Mouse (Mus musculus) ES-E14 (cell line): ENCODE data around the gene Dhrs7. TPM values are rescaled to one million over a fixed set of nuclear protein-coding genes. Genes with fewer than 3 reads are reported as not detected.

ENCODE experiments used
- DNase-seq: peaks from one replicate; pipeline ENCODE4 v3.0.0-alpha.2; 2013; ENCODE audit warnings: low read depth, low spot score
- H3K27ac ChIP-seq: 2 replicates; pipeline ENCODE4 v1.5.1; 2012; ENCODE audit warnings: low read depth, mild to moderate bottlenecking, low read length, moderate library complexity, mixed read lengths; ENCODE audit not compliant: poor library complexity, insufficient read depth, severe bottlenecking
- H3K36me3 ChIP-seq: 2 replicates; pipeline ENCODE4 v1.6.1; 2012; ENCODE audit warnings: mild to moderate bottlenecking, low read length, moderate library complexity, mixed read lengths; ENCODE audit not compliant: control insufficient read depth, poor library complexity, insufficient read depth, severe bottlenecking
- H3K4me1 ChIP-seq, 2 experiments: fragments of 150-350 bp in 1 of 2; sonication (generic) in 1 of 2; 2 replicates each; pipeline ENCODE4 v1.6.1; 2012; ENCODE audit warnings: low read length in 2 of 2, mild to moderate bottlenecking in 1 of 2, mixed read lengths in 1 of 2; ENCODE audit not compliant: control insufficient read depth in 2 of 2, insufficient read depth in 2 of 2, poor library complexity in 1 of 2
- H3K4me3 ChIP-seq, 2 experiments: fragments of 150-350 bp in 1 of 2; sonication (generic) in 1 of 2; 2 replicates each; pipeline ENCODE4 v1.5.1; 2012; ENCODE audit warnings: low read length in 2 of 2, low read depth in 1 of 2, mild to moderate bottlenecking in 1 of 2, mixed read lengths in 1 of 2; ENCODE audit not compliant: insufficient read depth in 1 of 2, poor library complexity in 1 of 2, severe bottlenecking in 1 of 2
- H3K9ac ChIP-seq: 2 replicates; pipeline ENCODE4 v1.6.1; 2012; ENCODE audit warnings: low read depth, mild to moderate bottlenecking, low read length, mixed read lengths; ENCODE audit not compliant: poor library complexity, insufficient read depth, severe bottlenecking
- H3K9me3 ChIP-seq: fragments of 150-350 bp; sonication (generic); 2 replicates; pipeline ENCODE4 v1.6.1; 2012; ENCODE audit warnings: low read depth, mild to moderate bottlenecking, low read length; ENCODE audit not compliant: control insufficient read depth, insufficient read depth
- CHD2 ChIP-seq: IDR thresholded peaks from 2 replicates; pipeline ENCODE4 v1.6.1; 2014; ENCODE audit warnings: mild to moderate bottlenecking, low read depth, low read length, inconsistent platforms
- HCFC1 ChIP-seq: IDR thresholded peaks from 2 replicates; pipeline ENCODE4 v1.6.1; 2012; ENCODE audit warnings: low read length, inconsistent platforms, borderline replicate concordance; ENCODE audit not compliant: insufficient read depth
- MAFK ChIP-seq: IDR thresholded peaks from 2 replicates; pipeline ENCODE4 v1.6.1; 2014; ENCODE audit warnings: mild to moderate bottlenecking, low read depth, low read length, inconsistent platforms; ENCODE audit not compliant: insufficient read depth
- ZC3H11A ChIP-seq: IDR thresholded peaks from 2 replicates; pipeline ENCODE4 v1.6.1; 2012; ENCODE audit warnings: low read depth, mild to moderate bottlenecking, inconsistent platforms, low read length, borderline replicate concordance
- ZNF384 ChIP-seq: IDR thresholded peaks from 2 replicates; pipeline ENCODE4 v1.6.1; 2012; ENCODE audit warnings: low read depth, low read length, inconsistent platforms
- in situ Hi-C, 2 experiments: fragments of 600-800 bp; cut with MboI; formaldehyde crosslinking; loops; one replicate each; pipeline ENCODE4 v1.15.1; 2025; ENCODE audit warnings: low sequenced_read_pairs in 2 of 2, inconsistent platforms in 1 of 2; ENCODE audit not compliant: unreplicated experiment in 2 of 2
- total RNA-seq: library from RNA; depleted of rRNA; stranded (reverse); fragments of 300-350 nt; gene quantifications from 2 replicates; pipeline ENCODE4 v1.2.3, GENCODE M21; 2012

The Dhrs7 gene
- total RNA-seq, 1 experiment: 11.1 TPM

DNA sequence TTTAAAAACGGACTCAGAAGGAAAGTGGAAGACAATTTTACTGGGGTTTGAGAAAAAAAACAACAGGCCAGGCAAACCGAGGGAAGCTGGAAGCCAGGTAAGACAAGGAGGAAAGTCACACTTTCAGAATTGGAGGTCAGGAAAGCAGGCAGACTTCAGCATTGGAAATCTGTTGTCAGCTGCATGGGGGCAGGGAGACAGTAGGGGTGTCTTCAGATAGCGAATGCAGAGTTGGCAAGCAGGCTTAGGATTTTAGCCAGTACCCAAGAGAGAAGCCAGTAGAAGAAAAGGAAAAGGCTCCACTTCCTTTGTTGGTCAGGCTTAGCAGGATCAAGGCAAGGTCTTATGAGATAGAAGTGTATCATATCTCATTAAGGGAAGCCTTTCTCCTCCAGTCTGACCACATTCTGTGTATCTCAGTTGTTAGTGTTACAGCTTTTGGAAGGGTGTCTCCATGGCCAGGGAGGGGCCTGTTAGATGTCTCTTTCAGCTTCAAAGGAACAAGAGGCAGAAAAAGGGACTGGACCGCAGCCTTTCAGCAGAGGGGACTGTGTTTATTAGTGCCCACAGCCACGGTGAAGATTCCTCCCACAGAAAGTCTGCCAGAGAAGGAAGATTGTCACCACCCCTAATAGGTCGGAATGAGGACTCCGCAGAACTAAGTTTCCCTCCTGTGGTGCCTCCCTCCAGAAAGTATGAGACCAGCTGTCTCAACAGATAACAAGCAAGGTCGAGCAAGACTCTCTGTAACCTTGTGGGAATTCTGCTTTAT lies 18.0 kb upstream of the Dhrs7 start:
- no peak for DNase-seq
- in situ Hi-C loops: no loop called here
- Histone ChIP-seq H3K9me3 (peaks cover 6% of the 10 kb centered on the region; the same call in 1 of the 2 replicates), H3K36me3 (no peaks in the 10 kb centered on the region), H3K9ac (no peak overlapping the region), H3K4me1 (0 out of 4 replicates have a peak, but pooled peaks cover 0 to 3% of the 10 kb centered on the region in 2 experiments), H3K4me3 (no peak overlapping the region), H3K27ac (no peak overlapping the region)
- no peak for TF ChIP-seq HCFC1
- no peak for TF ChIP-seq ZC3H11A
- TF ChIP-seq ZNF384: no peak
- no peak for TF ChIP-seq CHD2
- no peak for TF ChIP-seq MAFK

DNA sequence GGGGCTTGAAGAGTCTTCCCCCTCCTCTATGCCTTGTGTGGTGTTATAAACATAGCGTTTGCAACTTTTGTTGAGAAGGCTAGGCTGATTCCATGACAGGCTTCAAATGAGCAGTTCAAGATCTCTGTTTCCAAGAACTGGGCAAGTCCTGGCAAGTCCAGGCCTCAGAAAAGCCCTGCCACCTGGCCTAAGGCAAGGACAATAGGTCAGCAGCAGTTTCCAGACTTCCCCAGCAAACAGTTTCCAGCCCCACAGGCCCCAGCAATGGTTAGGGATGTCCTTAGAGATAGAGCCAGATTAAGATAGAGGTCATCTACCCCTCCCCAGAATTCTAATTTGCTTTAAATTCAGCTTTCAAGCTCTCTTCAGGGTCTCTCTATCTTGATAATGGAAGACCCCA lies 17.2 kb upstream of the Dhrs7 start:
- TF ChIP-seq MAFK (no peak), ZNF384 (no peak), ZC3H11A (no peak), HCFC1 (no peak), CHD2 (no peak)
- in situ Hi-C loops: no loop called here
- no peak overlapping the region for H3K27ac ChIP-seq

DNA sequence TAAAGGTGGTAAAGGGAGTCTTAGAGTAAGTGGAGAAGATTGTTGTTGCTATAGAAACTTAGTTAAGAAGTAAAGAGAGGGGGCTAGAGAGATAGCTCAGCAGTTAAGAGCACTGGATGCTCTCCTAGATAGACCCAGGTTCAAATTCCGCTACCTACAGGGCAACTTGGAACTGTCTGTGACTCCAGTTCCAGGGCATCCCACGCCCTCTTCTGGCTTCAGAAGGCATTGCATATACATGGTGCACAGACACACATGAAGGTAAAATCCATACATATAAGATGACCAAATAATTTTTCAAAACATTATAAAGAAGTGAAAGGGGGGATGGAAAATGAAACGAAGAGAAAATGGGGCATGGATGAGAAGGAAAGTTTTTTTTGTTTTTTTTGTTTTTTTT lies 14.9 kb upstream of the Dhrs7 start:
- no peak overlapping the region for H3K27ac ChIP-seq
- H3K9me3 ChIP-seq: no peaks in the 10 kb centered on the region
- in situ Hi-C loops: no loop called here
- H3K9ac ChIP-seq: no peak overlapping the region
- no peak for DNase-seq
- no peaks in the 10 kb centered on the region for H3K36me3 ChIP-seq
- no peak for TF ChIP-seq CHD2
- no peak for TF ChIP-seq ZC3H11A
- no peak for TF ChIP-seq HCFC1
- TF ChIP-seq MAFK: no peak
- TF ChIP-seq ZNF384: no peak
- H3K4me3 ChIP-seq: no peak overlapping the region
- 0 out of 4 replicates have a peak, but pooled peaks cover 0 to 3% of the 10 kb centered on the region in 2 experiments for H3K4me1 ChIP-seq

More for the DNA sequence above, 17.2 kb upstream of the Dhrs7 start:
- H3K36me3 ChIP-seq: no peaks in the 10 kb centered on the region
- H3K9ac ChIP-seq: no peak overlapping the region
- DNase-seq: no peak
- no peak overlapping the region for H3K4me3 ChIP-seq
- H3K9me3 ChIP-seq: peaks cover 6% of the 10 kb centered on the region; the same call in 1 of the 2 replicates
- H3K4me1 ChIP-seq: 0 out of 4 replicates have a peak, but pooled peaks cover 0 to 3% of the 10 kb centered on the region in 2 experiments

DNA sequence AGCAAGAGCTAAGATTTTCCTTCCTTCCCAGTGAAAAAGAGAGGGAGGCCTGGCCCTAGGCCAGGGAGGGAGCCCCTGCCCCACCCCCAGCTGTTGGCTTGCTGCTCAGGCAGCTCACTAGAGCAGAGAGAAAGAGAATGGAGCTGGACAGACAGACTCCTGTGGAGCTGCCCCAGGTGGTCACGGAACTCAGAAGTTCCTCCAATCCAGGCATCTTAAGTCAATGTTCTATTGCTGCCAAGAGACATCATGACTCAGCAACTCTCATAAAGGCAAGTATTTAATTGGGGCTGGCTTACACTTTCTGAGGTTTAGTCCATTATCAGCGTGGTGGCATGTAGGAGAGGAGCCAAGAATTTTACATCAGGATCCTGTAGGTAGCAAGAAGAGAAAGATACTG lies 10.1 kb upstream of the Dhrs7 start:
- H3K27ac ChIP-seq: no peak overlapping the region
- in situ Hi-C loops: loop anchor here in 1 of 2 experiments (25.0 kb wide), 1 partner anchor 213 kb away; no protein-coding TSS in a partner anchor

More for the DNA sequence above, 10.1 kb upstream of the Dhrs7 start:
- Histone ChIP-seq H3K9me3 (no peaks in the 10 kb centered on the region; the same call in 1 of the 2 replicates), H3K4me3 (no peak overlapping the region), H3K9ac (no peak overlapping the region), H3K4me1 (no peaks in the 10 kb centered on the region), H3K36me3 (no peaks in the 10 kb centered on the region)
- no peak for TF ChIP-seq CHD2
- TF ChIP-seq HCFC1: no peak
- TF ChIP-seq ZC3H11A: no peak
- TF ChIP-seq ZNF384: no peak
- peak; percentile 72 for TF ChIP-seq MAFK
- DNase-seq: no peak
